ENCODE assay signal across 15 mouse cellular contexts in the genomic region with DNA sequence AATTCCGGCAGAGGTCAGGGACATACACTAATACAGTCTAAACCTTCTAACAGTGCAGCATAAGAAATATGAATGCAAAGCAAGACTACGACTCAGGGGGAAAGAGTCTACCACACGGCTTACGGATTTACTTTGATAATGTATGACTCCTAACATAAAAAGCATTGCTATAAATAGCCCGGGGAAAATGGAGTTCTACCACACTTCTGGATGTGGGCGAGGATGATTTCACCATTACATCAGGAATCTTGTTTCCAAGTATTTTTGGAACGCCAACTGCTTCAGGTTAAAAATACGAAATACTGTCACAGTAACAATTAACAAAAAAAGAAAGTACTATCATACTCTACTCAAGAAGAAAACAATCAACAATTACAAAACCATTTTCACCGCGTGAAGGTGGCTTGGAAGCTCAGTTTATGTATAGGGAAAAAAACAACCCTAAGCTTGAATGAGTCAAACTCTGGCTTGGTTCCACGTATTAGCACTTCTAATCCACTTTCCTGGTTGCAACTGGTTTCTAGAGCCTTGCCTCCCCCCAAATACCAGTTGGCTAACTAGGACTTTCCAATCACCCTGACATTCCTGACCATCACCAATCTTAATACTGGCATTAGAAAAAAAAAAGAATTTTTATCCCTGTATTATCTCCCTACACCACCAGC.
A peak's percentile ranks its signal among the peaks of the same experiment; 100 is the strongest.
DNase-seq lines count a peak whose midpoint lies in the region; ATAC-seq lines count a peak whose summit lies in the region.
"Had no signal": no experiment of that assay in that cellular context is flagged by ENCODE, and none has a peak within 500 bp of the region (broad histone marks: within the 10 kb centered on the region; RNA-seq: fewer than 3 reads in every experiment).

No protein-coding gene starts in this region.

- peak; percentile 66 for DNase-seq in heart, adult 11 months
- DNase-seq in heart, postnatal 4 days: no peak
- peak; percentile 35 for DNase-seq in layer of hippocampus, adult 11-12 months (ENCODE audit: low spot score)
- DNase-seq in layer of hippocampus, postnatal 36 days: no peak
- DNase-seq in NIH3T3 (ENCODE audit: low read depth): peak; percentile 74
- peak; percentile 17 to 34 for DNase-seq in left cerebral cortex, adult 18-20 months (ENCODE audit: low spot score in 2 of 2)
- DNase-seq: B cell, adult 2 months; cerebellum, postnatal 10 days; embryo, embryonic 11 days; liver, embryonic 13.5 days had no signal

- no peak for ATAC-seq in inflammation-experienced regulatory T-cells, adult 6 months
- no peak for ATAC-seq in monocyte, adult 5-6 weeks (replicated peaks; ENCODE audit: insufficient number of reproducible peaks, low FRiP score, low TSS enrichment, poor library complexity, severe bottlenecking)
- ATAC-seq: forebrain, embryonic 13.5 days; intestine, postnatal 0 days; lung, postnatal 0 days had no signal

Comparison
In these comparisons a context has a peak if more than half of its experiments do, and no peak if none do; other contexts are left out.
1. DNase-seq: peak in heart, adult 11 months (single experiment), layer of hippocampus, adult 11-12 months (single experiment), NIH3T3 (single experiment) and left cerebral cortex, adult 18-20 months (2 of 2); none in heart, postnatal 4 days (single experiment) and layer of hippocampus, postnatal 36 days (0 of 2).